Mouse (Mus musculus): ENCODE measurements around the gene Lekr1. TPM values are rescaled to one million over a fixed set of nuclear protein-coding genes. Genes with fewer than 3 reads are reported as not detected.
"Not testable (repeated sequence)": the region's sequence is repeated elsewhere in the genome, so short reads cannot be mapped to it uniquely, and the experiment has no call there.

Lekr1 gene
- polyA plus RNA-seq, 1 experiment from 2014 or later = 5.5 TPM

DNA sequence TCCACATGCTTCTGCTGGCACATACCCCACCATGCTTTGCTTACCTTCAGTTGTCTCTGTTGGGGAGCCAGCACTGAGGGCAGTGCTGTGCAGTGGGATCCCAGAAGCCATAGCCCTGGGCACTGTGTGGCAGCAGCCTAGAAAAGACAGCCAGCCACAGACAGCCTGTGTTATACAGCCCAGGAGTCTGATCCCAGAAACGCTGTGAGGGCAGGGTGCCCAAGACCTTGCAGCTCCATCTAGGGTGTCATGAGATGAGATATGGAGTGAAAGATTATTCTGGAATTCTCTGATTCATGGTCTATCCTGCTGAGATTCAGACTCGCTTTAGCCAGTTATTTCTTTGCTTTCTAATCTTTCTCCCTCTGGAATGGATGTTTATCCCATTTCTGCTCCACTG lies 51.4 kb downstream of the Lekr1 start:
- ATAC-seq (ENCODE audit: low FRiP score) (no peak), DNase-seq (ENCODE audit: low spot score, missing footprints) (no peak)
- H3K4me3 ChIP-seq (ENCODE audit: low read depth, low read length) = no peak overlapping the region
- no peaks in the 10 kb centered on the region for H3K9me3 ChIP-seq (ENCODE audit: control insufficient read depth, low read length)
- no peaks in the 10 kb centered on the region for H3K27me3 ChIP-seq (ENCODE audit: control insufficient read depth, insufficient read depth, low read length)
- no peak overlapping the region for H3K27ac ChIP-seq (ENCODE audit: low read depth, low read length)
- H3K4me1 ChIP-seq (ENCODE audit: control insufficient read depth, insufficient read depth, low read length) = no peaks in the 10 kb centered on the region
- H3K4me2 ChIP-seq = no peak overlapping the region
- no peaks in the 10 kb centered on the region for H3K36me3 ChIP-seq (ENCODE audit: control insufficient read depth, insufficient read depth, low read length)
- WGBS = 91% methylated on average over 2 of the region's 2 CpGs
- H3K9ac ChIP-seq (ENCODE audit: low read length) = no peak overlapping the region

DNA sequence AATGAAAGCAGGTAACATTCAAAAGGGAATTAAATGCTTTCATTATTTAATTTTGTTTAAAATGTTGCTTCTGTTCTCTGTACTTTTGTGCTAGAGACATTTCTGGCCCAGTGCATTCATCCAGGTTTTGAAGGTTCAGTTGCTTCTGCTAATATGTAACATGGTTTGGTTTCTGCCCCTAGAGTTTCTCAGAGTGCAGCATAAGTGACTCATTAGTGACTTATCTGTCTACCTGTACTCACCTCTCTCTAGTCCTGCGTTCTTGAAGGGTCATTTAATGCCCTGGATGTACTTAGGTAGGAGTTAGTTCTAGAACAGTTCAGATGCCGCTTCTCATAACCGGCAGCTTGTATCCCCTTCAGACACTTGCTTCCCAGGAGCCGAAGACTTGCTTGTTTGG lies 56.9 kb downstream of the Lekr1 start:
- WGBS = 96% methylated on average over 4 of the region's 4 CpGs
- DNase-seq (ENCODE audit: low spot score, missing footprints) = no peak

DNA sequence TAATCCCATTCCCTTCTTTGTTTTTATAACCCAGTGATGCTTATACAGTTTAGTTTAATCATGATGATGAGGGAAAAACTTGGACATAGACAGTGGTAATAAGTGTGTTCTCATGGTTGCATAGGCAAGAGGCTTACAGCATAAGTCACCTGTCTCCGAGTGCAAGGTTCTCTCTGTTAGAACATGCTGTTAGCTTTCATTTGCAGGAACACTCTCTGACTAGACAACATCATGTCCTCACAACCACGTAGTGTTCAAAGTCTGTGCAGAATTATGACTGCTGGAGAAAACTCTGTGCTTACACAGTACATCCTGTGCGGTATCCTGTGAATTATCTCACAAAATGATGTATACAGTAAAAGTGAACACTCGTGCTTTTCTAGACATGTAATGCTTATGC lies 57.6 kb downstream of the Lekr1 start:
- WGBS = 88% methylated on average over 4 of the region's 4 CpGs

More for the DNA sequence above, 56.9 kb downstream of the Lekr1 start:
- no peaks in the 10 kb centered on the region for H3K9me3 ChIP-seq (ENCODE audit: control insufficient read depth, low read length)
- H3K4me3 ChIP-seq (ENCODE audit: low read depth, low read length) = no peak overlapping the region
- H3K4me2 ChIP-seq = no peak overlapping the region
- H3K9ac ChIP-seq (ENCODE audit: low read length) = no peak overlapping the region
- H3K4me1 ChIP-seq (ENCODE audit: control insufficient read depth, insufficient read depth, low read length) = no peaks in the 10 kb centered on the region
- no peaks in the 10 kb centered on the region for H3K36me3 ChIP-seq (ENCODE audit: control insufficient read depth, insufficient read depth, low read length)
- H3K27ac ChIP-seq (ENCODE audit: low read depth, low read length) = no peak overlapping the region
- ATAC-seq (ENCODE audit: low FRiP score) = no peak
- no peaks in the 10 kb centered on the region for H3K27me3 ChIP-seq (ENCODE audit: control insufficient read depth, insufficient read depth, low read length)

GRCm38 (mm10) chr3:65737816-65738215 lies 71.8 kb downstream of the Lekr1 start:
- ATAC-seq (ENCODE audit: low FRiP score) (no peak), DNase-seq (ENCODE audit: low spot score, missing footprints) (no peak)
- Histone ChIP-seq H3K4me1 (ENCODE audit: control insufficient read depth, insufficient read depth, low read length) (no peaks in the 10 kb centered on the region), H3K4me3 (ENCODE audit: low read depth, low read length) (no peak overlapping the region), H3K27me3 (ENCODE audit: control insufficient read depth, insufficient read depth, low read length) (no peaks in the 10 kb centered on the region), H3K4me2 (no peak overlapping the region), H3K9ac (ENCODE audit: low read length) (no peak overlapping the region), H3K36me3 (ENCODE audit: control insufficient read depth, insufficient read depth, low read length) (no peaks in the 10 kb centered on the region), H3K9me3 (ENCODE audit: control insufficient read depth, low read length) (no peaks in the 10 kb centered on the region), H3K27ac (ENCODE audit: low read depth, low read length) (no peak overlapping the region)
- WGBS = 87% methylated on average over 4 of the region's 4 CpGs

More for the DNA sequence above, 57.6 kb downstream of the Lekr1 start:
- H3K4me3 ChIP-seq (ENCODE audit: low read depth, low read length) = no peak overlapping the region
- no peaks in the 10 kb centered on the region for H3K27me3 ChIP-seq (ENCODE audit: control insufficient read depth, insufficient read depth, low read length)
- H3K36me3 ChIP-seq (ENCODE audit: control insufficient read depth, insufficient read depth, low read length) = no peaks in the 10 kb centered on the region
- H3K27ac ChIP-seq (ENCODE audit: low read depth, low read length) = no peak overlapping the region
- DNase-seq (ENCODE audit: low spot score, missing footprints) (no peak), ATAC-seq (ENCODE audit: low FRiP score) (no peak)
- no peaks in the 10 kb centered on the region for H3K4me1 ChIP-seq (ENCODE audit: control insufficient read depth, insufficient read depth, low read length)
- no peaks in the 10 kb centered on the region for H3K9me3 ChIP-seq (ENCODE audit: control insufficient read depth, low read length)
- H3K4me2 ChIP-seq = no peak overlapping the region
- no peak overlapping the region for H3K9ac ChIP-seq (ENCODE audit: low read length)

GRCm38 (mm10) chr3:65744936-65745335 lies 78.9 kb downstream of the Lekr1 start:
- no peak overlapping the region for H3K4me2 ChIP-seq
- H3K36me3 ChIP-seq (ENCODE audit: control insufficient read depth, insufficient read depth, low read length) = no peaks in the 10 kb centered on the region
- DNase-seq (ENCODE audit: low spot score, missing footprints) = no peak
- H3K4me3 ChIP-seq (ENCODE audit: low read depth, low read length) = no peak overlapping the region
- no peaks in the 10 kb centered on the region for H3K27me3 ChIP-seq (ENCODE audit: control insufficient read depth, insufficient read depth, low read length)
- no peaks in the 10 kb centered on the region for H3K4me1 ChIP-seq (ENCODE audit: control insufficient read depth, insufficient read depth, low read length)
- no peak for ATAC-seq (ENCODE audit: low FRiP score)
- 41% methylated on average over 4 of the region's 4 CpGs for WGBS
- no peaks in the 10 kb centered on the region for H3K9me3 ChIP-seq (ENCODE audit: control insufficient read depth, low read length)
- H3K27ac ChIP-seq (ENCODE audit: low read depth, low read length) = no peak overlapping the region
- no peak overlapping the region for H3K9ac ChIP-seq (ENCODE audit: low read length)

GRCm38 (mm10) chr3:65764511-65765508 lies 98.8 kb downstream of the Lekr1 start:
- peaks cover 12% of the 10 kb centered on the region for H3K4me1 ChIP-seq (ENCODE audit: control insufficient read depth, insufficient read depth, low read length)
- WGBS = 76% methylated on average over 20 of the region's 20 CpGs
- no peaks in the 10 kb centered on the region for H3K9me3 ChIP-seq (ENCODE audit: control insufficient read depth, low read length)
- H3K36me3 ChIP-seq (ENCODE audit: control insufficient read depth, insufficient read depth, low read length) = no peaks in the 10 kb centered on the region
- ATAC-seq (ENCODE audit: low FRiP score) (0 out of 2 replicates have a peak, but pooled peaks have one; percentile 31), DNase-seq (ENCODE audit: low spot score, missing footprints) (no peak)
- no peak overlapping the region for H3K4me3 ChIP-seq (ENCODE audit: low read depth, low read length)
- H3K27me3 ChIP-seq (ENCODE audit: control insufficient read depth, insufficient read depth, low read length) = no peaks in the 10 kb centered on the region
- H3K27ac ChIP-seq (ENCODE audit: low read depth, low read length) = no peak overlapping the region
- no peak overlapping the region for H3K4me2 ChIP-seq
- H3K9ac ChIP-seq (ENCODE audit: low read length) = no peak overlapping the region

DNA sequence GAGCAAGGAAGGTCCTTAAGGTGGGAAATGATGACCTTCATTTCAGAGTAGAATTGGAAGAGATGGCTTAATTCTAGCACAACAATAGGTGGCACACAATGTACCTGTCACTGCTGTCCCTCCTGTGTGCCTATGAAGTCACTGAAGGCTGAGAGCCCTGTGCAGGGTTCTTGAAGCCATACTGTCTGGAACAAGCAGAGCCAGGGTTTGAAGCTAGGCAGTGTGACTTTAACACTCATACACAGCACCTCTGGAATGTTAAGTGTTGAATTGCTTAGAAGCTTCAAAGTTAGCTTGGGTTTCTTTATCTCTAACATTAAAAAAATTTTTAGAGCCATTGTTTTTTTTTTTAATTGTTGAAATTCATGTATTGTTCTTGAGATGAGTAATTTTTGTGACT lies 100.4 kb downstream of the Lekr1 start:
- ATAC-seq (ENCODE audit: low FRiP score) (no peak), DNase-seq (ENCODE audit: low spot score, missing footprints) (no peak)
- no peak overlapping the region for H3K4me2 ChIP-seq

GRCm38 (mm10) chr3:65767202-65767862 lies 101.3 kb downstream of the Lekr1 start:
- peak overlapping the region; percentile 1; the same call in 1 of the 2 replicates for H3K27ac ChIP-seq (ENCODE audit: low read depth, low read length)
- ATAC-seq (ENCODE audit: low FRiP score) = peak; percentile 88
- 31% methylated on average over 6 of the region's 6 CpGs for WGBS

More for the DNA sequence above, 100.4 kb downstream of the Lekr1 start:
- Histone ChIP-seq H3K9me3 (ENCODE audit: control insufficient read depth, low read length) (no peaks in the 10 kb centered on the region), H3K4me3 (ENCODE audit: low read depth, low read length) (no peak overlapping the region), H3K27me3 (ENCODE audit: control insufficient read depth, insufficient read depth, low read length) (no peaks in the 10 kb centered on the region), H3K36me3 (ENCODE audit: control insufficient read depth, insufficient read depth, low read length) (no peaks in the 10 kb centered on the region), H3K4me1 (ENCODE audit: control insufficient read depth, insufficient read depth, low read length) (peaks cover 12% of the 10 kb centered on the region), H3K9ac (ENCODE audit: low read length) (no peak overlapping the region), H3K27ac (ENCODE audit: low read depth, low read length) (no peak overlapping the region)

GRCm38 (mm10) chr3:65769666-65770065 lies 103.6 kb downstream of the Lekr1 start:
- not testable (repeated sequence) for ATAC-seq (ENCODE audit: low FRiP score); H3K27ac ChIP-seq (ENCODE audit: low read depth, low read length)
- 89% methylated on average over 6 of the region's 7 CpGs for WGBS

More at GRCm38 (mm10) chr3:65767202-65767862, 101.3 kb downstream of the Lekr1 start:
- Histone ChIP-seq H3K9me3 (ENCODE audit: control insufficient read depth, low read length) (no peaks in the 10 kb centered on the region), H3K4me3 (ENCODE audit: low read depth, low read length) (no peak overlapping the region), H3K36me3 (ENCODE audit: control insufficient read depth, insufficient read depth, low read length) (no peaks in the 10 kb centered on the region), H3K9ac (ENCODE audit: low read length) (no peak overlapping the region), H3K4me2 (no peak overlapping the region), H3K27me3 (ENCODE audit: control insufficient read depth, insufficient read depth, low read length) (no peaks in the 10 kb centered on the region), H3K4me1 (ENCODE audit: control insufficient read depth, insufficient read depth, low read length) (peaks cover 12% of the 10 kb centered on the region)
- peak; percentile 91 for DNase-seq (ENCODE audit: low spot score, missing footprints)

More at GRCm38 (mm10) chr3:65769666-65770065, 103.6 kb downstream of the Lekr1 start:
- not testable (repeated sequence) for H3K9ac ChIP-seq (ENCODE audit: low read length); H3K27me3 ChIP-seq (ENCODE audit: control insufficient read depth, insufficient read depth, low read length); DNase-seq (ENCODE audit: low spot score, missing footprints); H3K4me3 ChIP-seq (ENCODE audit: low read depth, low read length); H3K4me2 ChIP-seq; H3K36me3 ChIP-seq (ENCODE audit: control insufficient read depth, insufficient read depth, low read length); H3K9me3 ChIP-seq (ENCODE audit: control insufficient read depth, low read length)
- H3K4me1 ChIP-seq (ENCODE audit: control insufficient read depth, insufficient read depth, low read length) = peaks cover 12% of the 10 kb centered on the region

Data from midbrain, embryonic 11.5 days (tissue).